Mouse (Mus musculus) kidney, postnatal 10 days (tissue): ENCODE measurements around the gene Krt6a.
"Not testable (repeated sequence)": the region's sequence is repeated elsewhere in the genome, so short reads cannot be mapped to it uniquely, and the experiment has no call there.

Source experiments
- DNase-seq: peaks from one replicate; pipeline ENCODE4 v3.0.0; 2021; ENCODE audit warnings: mixed read lengths

The Krt6a gene

DNA sequence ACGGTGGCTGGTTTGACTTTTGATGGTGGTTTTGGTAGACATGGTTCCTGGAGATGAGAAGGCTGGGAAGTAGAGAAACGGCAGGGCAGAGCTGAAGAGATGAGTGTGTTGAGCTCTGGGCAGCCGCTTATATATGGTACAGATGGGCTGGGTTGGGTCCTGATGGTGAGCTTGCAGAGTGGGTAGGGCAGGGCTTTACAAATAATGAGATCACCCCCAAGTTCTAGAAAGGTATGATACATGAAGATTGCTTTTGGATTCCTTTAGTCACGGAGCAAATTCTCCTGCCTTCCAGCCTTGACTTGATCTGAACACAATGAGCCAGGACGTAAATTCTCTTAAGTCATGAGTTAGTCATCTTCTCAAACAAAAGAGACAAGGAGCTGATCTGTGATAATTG is at the start of gene Krt6a:
TSS of gene Krt6a (minus strand) at position 101 of the 400 bp plus-strand sequence.
- DNase-seq: no peak

DNA sequence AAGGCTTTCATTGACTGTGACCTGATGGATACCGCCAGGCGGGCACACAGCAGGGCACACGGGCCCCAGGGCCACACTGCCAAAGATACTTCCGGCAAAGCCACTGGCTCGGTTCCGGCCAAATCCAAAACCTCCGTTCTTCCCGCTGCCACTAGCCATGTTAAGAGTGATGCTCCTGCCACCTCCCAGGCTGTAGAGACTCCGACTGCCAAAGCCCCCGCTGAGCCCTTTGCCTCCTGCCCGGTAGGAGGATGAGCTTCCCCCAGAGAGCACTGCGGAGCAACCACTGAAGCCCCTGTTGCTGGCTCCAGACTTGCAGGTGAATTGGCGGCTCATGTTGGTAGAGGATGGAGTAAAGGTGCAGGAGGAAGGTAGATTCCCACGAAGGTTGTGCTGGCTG is 48.6 kb upstream of the Krt6a start, which contains the start of gene Krt71:
TSS of gene Krt71 (minus strand) at position 399 of the 400 bp plus-strand sequence.
- DNase-seq: no peak

DNA sequence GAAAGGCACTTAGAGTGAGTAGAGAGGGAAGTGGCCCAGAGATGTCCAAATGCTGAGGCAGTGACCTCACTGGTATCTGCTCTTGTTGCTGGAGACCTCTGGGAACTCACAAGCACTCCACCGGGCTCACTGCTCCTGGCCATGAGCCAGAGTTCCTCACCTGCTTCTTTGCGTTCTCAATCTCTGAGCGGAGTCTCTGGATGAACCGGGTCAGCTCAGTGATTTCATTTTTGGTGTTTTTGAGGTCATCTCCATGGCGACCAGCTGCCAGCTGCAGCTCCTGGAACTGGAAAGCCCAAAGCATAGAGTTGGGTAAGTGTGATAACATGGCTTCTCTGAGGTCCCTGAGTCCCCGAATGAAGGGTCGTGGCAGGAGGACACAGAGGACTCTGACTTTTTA is 43.7 kb upstream of the Krt6a start:
- no peak for DNase-seq

DNA sequence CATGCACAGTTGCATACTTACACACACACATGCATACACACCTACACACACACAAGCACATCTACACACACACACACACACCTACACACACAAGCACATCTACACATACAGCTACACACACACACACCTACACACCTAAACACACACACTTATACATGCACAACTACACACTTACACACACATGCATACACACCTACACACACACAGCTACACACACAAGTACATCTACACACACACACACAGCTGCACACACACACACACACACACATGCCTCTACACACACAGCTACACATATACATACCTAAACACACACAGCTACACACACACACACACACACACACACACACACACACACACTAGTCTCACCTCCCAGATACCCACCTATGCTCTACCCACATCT is 36.5 kb upstream of the Krt6a start:
- no peak for DNase-seq

DNA sequence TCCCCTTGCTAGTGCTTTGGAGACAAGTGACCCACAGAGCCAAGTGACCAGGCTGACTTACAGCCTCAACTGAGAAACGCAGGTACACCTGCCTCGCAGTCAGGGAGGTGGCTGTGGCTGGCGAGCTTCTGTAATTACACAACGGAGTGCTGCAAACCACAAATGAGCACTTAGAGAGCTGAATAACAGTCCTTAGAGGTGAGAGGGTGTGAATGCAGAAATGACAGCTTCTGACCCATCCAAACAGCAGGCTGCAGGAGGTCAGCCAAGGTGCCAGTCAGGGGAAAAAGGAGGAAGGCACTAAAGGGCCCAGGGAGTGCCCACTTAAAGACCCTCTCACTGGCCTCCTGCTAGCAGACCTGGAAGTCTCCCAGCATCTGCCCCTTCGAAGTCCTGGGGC is 30.6 kb upstream of the Krt6a start:
- no peak for DNase-seq

DNA sequence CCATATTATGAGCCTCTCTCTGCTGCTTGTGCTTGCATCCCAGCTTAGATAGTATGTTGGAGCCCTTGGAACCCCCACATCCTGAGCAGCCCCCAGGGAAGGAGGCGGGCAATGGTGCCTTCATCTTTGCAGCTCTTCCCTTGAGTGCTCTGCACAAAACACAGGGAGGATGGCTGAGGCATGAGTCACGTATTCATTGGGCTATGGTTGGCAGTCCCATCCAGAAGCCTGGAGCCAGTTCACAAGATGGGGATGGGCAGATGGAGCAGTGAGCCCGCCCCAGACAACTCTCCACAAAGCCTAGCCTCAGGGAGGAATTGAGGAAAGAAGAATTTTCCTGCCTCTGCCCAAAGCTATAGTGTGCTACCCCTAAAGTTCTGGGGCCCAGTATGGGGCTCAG is 21.7 kb upstream of the Krt6a start:
- DNase-seq: no peak

DNA sequence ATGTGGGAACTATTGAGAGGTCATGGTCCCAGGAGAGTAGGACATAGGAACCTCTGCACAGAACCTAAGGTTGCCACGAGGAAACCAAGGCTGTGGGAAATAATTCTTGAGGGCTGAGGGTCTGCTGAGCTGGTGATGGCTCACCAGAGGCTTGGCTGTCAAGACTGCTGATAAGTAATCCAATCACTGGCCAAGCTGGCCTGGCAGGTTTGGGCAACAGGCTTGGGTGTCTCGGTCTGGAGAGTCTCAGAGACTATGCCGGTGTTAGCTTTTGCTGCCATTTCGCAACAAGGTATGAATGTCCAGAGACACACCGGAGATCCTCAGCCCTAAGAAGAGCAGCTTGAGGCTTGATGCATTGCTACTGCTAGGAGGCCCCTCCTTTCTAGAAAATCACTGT is 20.2 kb upstream of the Krt6a start:
- DNase-seq: no peak

DNA sequence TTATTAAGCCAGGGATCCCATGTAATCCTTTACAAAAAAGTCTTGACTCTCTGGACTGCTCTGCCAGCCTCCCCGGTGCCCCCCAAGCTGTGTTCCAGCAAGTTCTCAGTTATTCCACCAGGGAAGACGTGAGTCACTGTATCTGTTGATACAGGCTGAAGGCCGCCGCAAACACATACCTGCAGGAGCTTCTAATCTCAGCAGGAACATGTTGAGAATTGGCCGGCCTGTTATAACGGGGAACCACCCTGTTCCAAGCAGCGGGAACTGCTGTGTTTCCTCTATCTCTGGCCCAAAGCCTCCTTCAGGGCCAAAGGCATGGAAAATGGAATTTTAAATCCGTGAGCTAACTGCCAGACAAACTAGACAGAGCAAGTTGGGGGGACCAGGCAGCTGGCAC is 19.6 kb upstream of the Krt6a start:
- no peak for DNase-seq

DNA sequence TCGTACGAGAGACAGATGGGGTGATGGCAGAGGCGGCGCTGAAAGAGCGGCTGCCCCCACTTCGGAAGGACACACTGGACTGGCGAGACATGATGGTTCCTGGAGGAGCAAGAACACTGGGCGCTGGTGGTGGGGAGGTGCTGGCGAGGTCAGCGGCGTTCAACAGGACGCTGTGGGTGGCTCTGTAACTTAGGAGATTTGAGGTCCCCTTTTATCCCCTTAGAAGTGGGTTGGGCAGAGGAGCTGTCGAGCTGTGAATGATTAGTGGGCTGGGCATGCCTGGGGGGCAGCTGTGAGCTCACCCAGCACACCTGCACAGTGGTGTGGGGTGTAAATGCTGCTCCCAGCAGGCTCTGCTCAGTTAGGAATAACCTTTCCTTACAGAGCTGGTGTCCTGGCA is 18.6 kb upstream of the Krt6a start, which contains the start of gene Krt5:
TSS of gene Krt5 (minus strand) at position 179 of the 400 bp plus-strand sequence.
- DNase-seq: no peak

DNA sequence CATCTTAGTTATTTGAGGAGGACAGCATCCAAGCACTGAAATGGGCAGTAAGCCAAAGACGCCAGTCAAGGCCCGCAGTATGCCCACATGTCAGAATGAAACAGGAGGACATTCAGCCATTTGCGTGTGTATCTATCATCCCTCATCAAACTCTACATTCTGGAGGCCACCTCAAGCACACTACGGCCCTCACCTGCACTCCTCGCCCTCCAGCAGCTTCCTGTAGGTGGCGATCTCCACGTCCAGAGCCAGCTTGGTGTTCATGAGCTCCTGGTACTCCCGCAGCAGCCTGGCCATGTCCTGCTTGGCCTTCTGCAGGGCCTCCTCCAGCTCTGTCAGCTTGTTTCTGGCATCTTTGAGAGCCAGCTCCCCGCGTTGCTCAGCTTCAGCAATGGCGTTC is 14.6 kb upstream of the Krt6a start:
- DNase-seq: no peak

DNA sequence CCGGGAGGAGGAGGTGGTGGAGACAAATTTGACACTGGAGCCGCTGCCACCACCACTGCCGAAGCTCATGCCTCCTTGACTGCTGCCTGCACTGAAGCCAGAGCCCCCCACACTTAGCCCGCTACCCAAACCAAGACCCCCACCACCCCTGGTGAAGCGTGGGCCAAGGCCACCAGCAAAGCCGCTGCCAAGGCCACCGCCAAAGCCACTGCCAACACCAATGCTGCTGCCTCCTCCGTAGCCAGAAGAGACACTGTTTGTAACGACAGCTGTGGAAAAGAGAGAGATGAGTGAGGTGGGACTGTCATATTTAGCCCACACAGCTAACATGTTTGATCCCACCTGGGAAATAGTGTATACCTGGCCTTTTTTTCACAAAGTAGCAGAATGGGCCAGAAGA is 13.3 kb upstream of the Krt6a start:
- no peak for DNase-seq

DNA sequence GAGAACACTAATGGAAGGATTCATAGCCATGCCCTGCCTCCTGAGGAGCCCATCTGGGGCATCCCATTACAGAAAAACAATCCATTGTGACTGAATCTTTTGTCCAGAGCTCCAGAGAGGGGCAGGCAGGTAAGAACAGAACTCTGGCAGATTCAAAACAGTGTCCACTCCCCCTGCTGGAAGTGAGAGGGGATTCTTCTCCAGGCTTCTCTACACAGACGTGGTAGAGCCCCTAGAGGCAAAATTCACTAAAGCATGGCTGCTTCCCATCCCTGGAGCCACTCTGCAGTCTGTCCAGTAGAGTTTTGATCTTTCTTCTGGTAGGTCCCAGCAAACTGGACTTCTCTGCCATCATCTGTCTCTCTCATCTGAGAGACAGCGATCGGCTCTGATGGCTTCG is 10.0 kb upstream of the Krt6a start:
- peak; percentile 32 for DNase-seq

DNA sequence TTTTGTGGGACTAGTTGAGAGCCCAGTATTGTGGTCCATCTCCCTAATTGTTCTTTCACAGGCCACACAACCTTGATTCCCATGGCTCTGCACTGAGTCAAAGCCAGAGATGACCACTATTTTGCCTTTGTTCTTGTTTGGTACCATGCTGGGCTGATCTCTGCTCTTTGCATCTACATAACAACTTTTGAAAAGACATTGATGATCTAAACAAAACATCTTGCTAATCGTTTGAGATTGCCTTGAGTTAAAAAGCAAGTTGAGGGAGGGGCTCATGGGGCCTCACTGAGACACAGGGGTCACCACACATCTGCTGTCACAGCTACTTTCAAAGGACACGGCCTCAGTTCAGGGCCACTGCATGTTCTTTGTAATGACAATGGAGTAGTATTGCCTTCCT is 8.3 kb upstream of the Krt6a start:
- no peak for DNase-seq

DNA sequence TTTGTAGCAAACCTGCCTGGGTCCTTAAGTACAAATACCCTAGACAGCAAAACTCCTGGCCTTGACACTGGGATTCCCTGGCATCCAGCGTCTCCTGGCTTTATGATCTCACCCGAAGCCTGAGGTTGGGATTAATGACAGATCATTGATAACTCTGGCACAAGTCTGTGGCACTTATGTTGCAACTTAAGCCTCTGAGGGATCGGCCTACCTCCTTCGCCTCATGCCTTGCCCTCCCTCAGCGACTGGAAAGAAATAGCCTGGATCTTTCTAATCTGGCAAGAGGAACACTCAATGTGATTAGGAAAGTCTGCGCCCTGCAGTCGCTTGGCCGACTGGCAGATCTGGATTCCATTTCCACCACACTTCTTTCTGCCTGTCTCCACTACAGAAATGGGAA is 5.8 kb upstream of the Krt6a start:
- no peak for DNase-seq

DNA sequence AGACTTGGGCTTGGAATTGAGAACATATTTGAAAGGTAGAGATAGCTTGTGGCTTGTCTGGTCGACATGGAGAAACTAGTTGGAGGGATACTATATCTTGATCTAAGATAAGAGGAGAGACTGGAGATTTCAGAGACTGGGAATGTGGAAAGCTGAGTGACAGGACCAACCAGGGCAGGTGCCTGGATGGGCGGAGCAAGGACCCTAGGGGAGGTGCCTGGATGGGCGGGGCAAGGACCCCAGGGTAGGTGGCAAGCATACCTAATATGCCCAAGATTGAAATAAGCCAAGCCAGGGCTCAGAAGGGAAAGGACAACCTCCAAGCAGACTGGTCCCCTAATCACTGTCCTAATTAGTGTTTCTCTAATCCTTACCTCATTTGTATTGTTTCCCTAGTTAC is 5.1 kb upstream of the Krt6a start:
- no peak for DNase-seq

DNA sequence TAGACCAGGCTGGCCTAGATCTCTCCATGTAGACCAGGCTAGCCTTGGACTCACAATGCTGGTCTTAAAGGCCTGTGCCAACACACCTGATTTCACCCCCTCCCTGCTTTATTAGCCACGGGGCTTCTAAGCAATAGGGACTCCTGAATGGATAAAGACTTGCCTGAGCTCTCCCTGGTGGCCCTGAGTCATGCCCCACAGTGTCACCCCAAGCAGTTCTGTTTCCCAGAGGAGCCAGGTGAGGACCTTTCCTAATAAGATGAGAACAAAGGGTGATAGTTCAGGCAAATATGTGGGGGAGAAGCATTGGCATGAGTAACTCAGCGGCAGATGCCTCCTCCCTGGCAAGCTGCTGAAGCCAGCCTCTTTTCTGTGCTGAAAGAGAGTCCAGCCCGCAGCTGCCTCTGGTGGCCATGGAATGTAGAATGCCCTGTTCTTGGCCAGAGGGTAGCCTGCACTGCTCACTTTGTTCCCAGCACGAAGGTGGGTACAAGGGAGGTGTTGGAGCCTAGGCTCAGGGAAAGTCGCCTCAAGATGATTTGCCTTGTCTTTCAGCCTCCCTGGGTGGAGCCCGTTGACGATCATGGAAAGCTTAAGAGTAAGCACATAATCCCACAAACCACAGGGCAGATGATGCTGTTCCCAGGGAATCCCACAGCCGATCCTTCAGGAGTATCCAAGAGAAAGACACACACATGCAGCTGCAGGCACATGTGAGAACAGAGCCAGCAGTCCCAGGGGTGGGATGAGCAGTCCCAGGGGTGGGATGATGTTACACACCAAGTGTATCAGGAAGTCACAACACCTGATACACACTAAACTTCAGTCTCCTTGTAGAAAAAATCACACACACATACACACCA is 3.5 kb upstream of the Krt6a start:
- no peak for DNase-seq

DNA sequence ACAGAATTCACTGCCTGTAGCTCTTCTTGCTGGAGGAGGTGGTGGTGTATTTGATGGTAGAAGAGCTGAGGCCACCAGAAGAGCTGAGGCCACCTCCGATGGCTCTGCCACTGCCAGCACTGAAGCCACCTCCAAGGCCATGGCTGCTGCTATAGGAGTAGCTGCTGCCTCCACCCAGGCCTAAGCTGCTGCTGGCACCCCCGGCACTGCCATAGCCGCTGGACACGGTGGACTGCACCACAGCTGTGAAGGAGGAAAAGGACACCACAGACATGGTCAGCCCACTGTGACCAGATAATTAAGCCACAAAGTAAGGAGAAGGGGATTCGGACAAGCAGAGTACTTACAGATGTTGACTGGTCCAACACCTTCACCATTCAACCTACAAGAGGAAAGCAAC is 3.6 kb downstream of the Krt6a start:
- DNase-seq: not testable (repeated sequence)

DNA sequence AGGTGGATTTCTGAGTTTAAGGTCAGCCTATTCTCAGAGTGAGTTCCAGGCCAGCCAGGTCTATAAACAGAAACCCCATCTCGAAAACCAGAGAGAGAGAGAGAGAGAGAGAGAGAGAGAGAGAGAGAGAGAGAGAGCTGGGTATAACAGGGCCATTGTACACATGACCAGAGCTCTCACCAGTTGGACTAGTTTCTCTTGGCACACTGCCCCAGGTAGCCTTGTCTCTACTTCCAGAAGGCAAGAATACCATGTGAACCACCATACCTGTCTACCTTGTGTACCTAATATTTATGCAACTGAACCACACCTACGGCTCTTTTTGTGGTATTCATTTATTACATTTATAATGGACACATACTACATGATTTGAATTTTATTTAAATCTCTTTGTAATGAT is 5.9 kb downstream of the Krt6a start:
- no peak for DNase-seq

DNA sequence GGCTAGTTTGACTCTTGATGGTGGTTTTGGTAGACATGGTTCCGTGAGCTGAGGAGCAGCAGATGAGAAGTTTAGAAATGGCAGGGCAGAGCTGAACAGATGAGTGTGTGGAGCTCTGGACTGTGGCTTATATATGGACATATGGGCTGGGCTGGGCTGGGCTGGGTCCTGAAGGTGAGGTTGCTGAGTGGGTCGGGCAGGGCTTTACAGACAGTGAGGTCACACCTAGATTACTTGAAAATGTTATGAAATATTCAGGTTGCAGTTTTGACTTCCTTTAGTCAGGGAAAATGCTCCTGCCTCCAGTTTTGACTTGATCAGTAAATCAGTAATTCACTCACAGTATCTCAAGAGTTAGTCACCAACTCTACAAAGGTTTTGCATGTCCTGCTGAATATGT is 13.9 kb downstream of the Krt6a start, which contains the start of gene Krt6b:
TSS of gene Krt6b (minus strand) at position 101 of the 400 bp plus-strand sequence.
- DNase-seq: no peak

DNA sequence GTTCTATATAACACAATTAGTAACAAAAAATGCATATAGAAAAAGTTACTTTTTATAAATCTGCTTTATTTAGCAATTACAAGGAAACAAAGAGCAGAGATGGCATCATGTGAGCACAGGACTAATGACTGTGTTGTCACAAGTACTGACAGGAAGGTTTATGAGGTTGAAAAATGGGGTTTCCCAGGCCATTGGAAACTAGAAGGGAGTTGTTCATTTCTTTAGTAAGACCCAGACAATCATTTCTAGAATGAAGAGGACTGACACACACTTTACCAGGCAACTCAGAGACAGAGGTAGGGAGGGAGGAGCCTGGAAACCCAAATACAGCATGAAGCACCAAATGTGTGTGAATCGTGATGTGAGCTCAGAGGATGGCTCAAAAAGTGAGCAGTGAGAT is 18.1 kb downstream of the Krt6a start:
- no peak for DNase-seq

DNA sequence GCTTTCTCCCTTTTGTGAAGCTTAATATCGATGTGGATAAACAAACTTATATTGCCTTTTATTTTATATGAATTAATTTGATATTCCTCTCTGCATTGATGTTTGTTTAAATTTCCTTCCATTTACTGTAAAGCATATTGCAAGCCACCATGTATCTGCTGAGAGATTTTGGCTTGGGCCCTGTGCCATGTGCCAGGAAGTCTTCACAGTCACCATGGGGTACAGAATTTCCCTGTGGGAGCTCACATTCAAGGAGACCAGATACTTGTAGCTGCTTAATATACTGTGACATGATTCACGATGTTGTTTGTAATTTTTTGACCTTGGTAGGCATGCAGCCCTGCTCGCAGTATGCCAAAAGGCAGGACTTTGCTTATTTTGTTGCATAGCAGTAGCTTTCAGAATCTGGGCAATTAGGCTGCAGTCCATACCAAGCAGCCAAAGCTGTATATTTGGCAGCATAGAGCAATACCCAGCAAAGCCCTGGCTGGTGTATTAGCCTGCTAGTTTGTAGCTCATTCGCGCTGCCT is 41.3 kb downstream of the Krt6a start:
- no peak for DNase-seq

DNA sequence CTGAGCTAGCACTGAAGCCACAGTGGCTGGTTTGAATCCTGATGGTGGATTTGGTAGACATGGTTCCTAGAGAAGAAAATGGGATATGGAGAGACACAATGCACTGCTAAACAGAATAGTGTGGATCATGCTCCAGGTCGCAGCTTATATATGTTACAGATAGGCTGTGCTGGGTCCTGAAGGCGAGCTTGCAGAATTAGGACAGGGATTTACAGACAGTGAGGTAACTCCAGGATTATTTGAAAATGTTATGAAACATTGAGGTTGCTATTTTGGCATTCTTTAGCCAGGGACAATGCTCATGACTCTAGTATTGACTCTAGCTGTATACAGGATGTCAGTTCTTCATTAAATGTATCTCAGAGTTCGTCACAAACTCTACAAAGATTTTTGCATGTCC is 46.8 kb downstream of the Krt6a start, which contains the start of gene Gm5478:
TSS of gene Gm5478 (minus strand) at position 101 of the 400 bp plus-strand sequence.
- no peak for DNase-seq
